Mouse (Mus musculus) C2C12 (cell line): ENCODE measurements around the gene Mrps15.

Source experiments
- CTCF ChIP-seq: IDR thresholded peaks from one replicate; pipeline ENCODE4 v1.5.1; 2011; ENCODE audit not compliant: control insufficient read depth, insufficient read depth, insufficient read length
- MAX ChIP-seq: IDR thresholded peaks from one replicate; pipeline ENCODE4 v1.6.1; 2011; ENCODE audit warnings: mild to moderate bottlenecking, control low read depth
- MYOD1 ChIP-seq: IDR thresholded peaks from one replicate; pipeline ENCODE4 v1.6.1; 2011; ENCODE audit warnings: low read depth; ENCODE audit not compliant: control insufficient read depth, insufficient read length
- MYOG ChIP-seq: IDR thresholded peaks from one replicate; pipeline ENCODE4 v1.6.1; 2011; ENCODE audit not compliant: control insufficient read depth, insufficient read length; ENCODE audit errors: extremely low read depth

GRCm38 (mm10) chr4:126099365-126099764 is 52.6 kb downstream of the Mrps15 start:
- TF ChIP-seq CTCF (no peak), MYOG (no peak), MAX (no peak), MYOD1 (no peak)
